Mouse (Mus musculus) intestine, embryonic 15.5 days (tissue): Measurements from ENCODE around the gene Col20a1. TPM values are rescaled to one million over a fixed set of nuclear protein-coding genes. Genes with fewer than 3 reads are reported as not detected.

ENCODE experiments used
- ATAC-seq: fragments of 200-750 bp; cut with Nextera tagmentation; 2 replicates; pipeline ENCODE4 v1.8.0; 2017; ENCODE audit warnings: moderate TSS enrichment, moderate library complexity
- H3K27ac ChIP-seq: fragments of 300-500 bp; sonication (generic); 2 replicates; pipeline ENCODE4 v1.5.1; 2015; ENCODE audit warnings: mild to moderate bottlenecking, inconsistent platforms
- H3K27me3 ChIP-seq: fragments of 300-500 bp; sonication (generic); replicated peaks from 2 replicates; pipeline ENCODE4 v1.6.1; 2015; ENCODE audit warnings: inconsistent platforms
- H3K36me3 ChIP-seq: fragments of 300-500 bp; sonication (generic); 2 replicates; pipeline ENCODE4 v1.6.1; 2015; ENCODE audit warnings: inconsistent platforms
- H3K4me1 ChIP-seq: fragments of 300-500 bp; sonication (generic); replicated peaks from 2 replicates; pipeline ENCODE4 v1.6.1; 2015; ENCODE audit warnings: inconsistent platforms
- H3K4me2 ChIP-seq: fragments of 300-500 bp; sonication (generic); replicated peaks from 2 replicates; pipeline ENCODE4 v1.6.1; 2015; ENCODE audit warnings: mild to moderate bottlenecking, inconsistent platforms
- H3K4me3 ChIP-seq: fragments of 300-500 bp; sonication (generic); replicated peaks from 2 replicates; pipeline ENCODE4 v1.5.1; 2015; ENCODE audit warnings: inconsistent platforms
- H3K9ac ChIP-seq: fragments of 300-500 bp; sonication (generic); 2 replicates; pipeline ENCODE4 v1.6.1; 2015; ENCODE audit warnings: inconsistent platforms
- H3K9me3 ChIP-seq: fragments of 300-500 bp; sonication (generic); 2 replicates; pipeline ENCODE4 v1.6.1; 2016; ENCODE audit warnings: inconsistent platforms
- WGBS: fragments of 180-500 bp; shearing (Covaris S2); methylation state at CpG from one replicate; pipeline ENCODE4 v1.1.7; 2015; 5-methylcytosine and 5-hydroxymethylcytosine counted together
- polyA plus RNA-seq: library from polyadenylated mRNA; unstranded; fragments of >200 nt; fragmentation: Nextera tagmentation; extraction: Ambion mirVana; gene quantifications from 2 replicates; pipeline ENCODE4 v1.2.1, GENCODE M21; 2015

Col20a1 gene
- polyA plus RNA-seq, 1 experiment from 2014 or later, result 0.39 TPM

- Histone ChIP-seq H3K4me1 (peaks cover 24% of the 10 kb centered on the region), H3K9me3 (no peaks in the 10 kb centered on the region), H3K9ac (peak overlapping the region; percentile 96), H3K36me3 (peaks cover 7% of the 10 kb centered on the region; the same call in 1 of the 2 replicates), H3K4me2 (peak overlapping the region; percentile 64), H3K27ac (peak overlapping the region; percentile 92), H3K4me3 (peak overlapping the region; percentile 86), H3K27me3 (no peaks in the 10 kb centered on the region)
- 14% methylated on average over 14 of the region's 14 CpGs for WGBS
- ATAC-seq, result no peak
Observed at GRCm38 (mm10) chr2:180966092-180966882, 20.0 kb upstream of the Col20a1 start.

- H3K27ac ChIP-seq, result peak within 1 kb of the TSS; percentile 92
- H3K4me1 ChIP-seq, result peaks cover 20% of the 10 kb centered on the region
- peak within 1 kb of the TSS; percentile 86 for H3K4me3 ChIP-seq
- no peaks in the 10 kb centered on the region for H3K27me3 ChIP-seq
- peak within 1 kb of the TSS; percentile 96 for H3K9ac ChIP-seq
- no peaks in the 10 kb centered on the region for H3K9me3 ChIP-seq
- WGBS, result under 1% methylated on average over 57 of the region's 57 CpGs
- peaks cover 16% of the 10 kb centered on the region for H3K36me3 ChIP-seq
- peak within 1 kb of the TSS; percentile 64 for H3K4me2 ChIP-seq
- peak; percentile 87 for ATAC-seq
Observed at GRCm38 (mm10) chr2:180967010-180967763, 19.1 kb upstream of the Col20a1 start, which contains the start of gene Arfgap1. TSS of gene Arfgap1 (plus strand) at chr2:180967225.

- Histone ChIP-seq H3K27ac (no peak overlapping the region), H3K4me1 (no peaks in the 10 kb centered on the region), H3K4me3 (no peak overlapping the region), H3K4me2 (no peak overlapping the region), H3K9ac (no peak overlapping the region), H3K9me3 (no peaks in the 10 kb centered on the region), H3K27me3 (no peaks in the 10 kb centered on the region), H3K36me3 (peaks cover 41% of the 10 kb centered on the region)
- WGBS, result 70% methylated on average over 6 of the region's 6 CpGs
- no peak for ATAC-seq
Observed at GRCm38 (mm10) chr2:180981133-180981532, 5.2 kb upstream of the Col20a1 start.

DNA sequence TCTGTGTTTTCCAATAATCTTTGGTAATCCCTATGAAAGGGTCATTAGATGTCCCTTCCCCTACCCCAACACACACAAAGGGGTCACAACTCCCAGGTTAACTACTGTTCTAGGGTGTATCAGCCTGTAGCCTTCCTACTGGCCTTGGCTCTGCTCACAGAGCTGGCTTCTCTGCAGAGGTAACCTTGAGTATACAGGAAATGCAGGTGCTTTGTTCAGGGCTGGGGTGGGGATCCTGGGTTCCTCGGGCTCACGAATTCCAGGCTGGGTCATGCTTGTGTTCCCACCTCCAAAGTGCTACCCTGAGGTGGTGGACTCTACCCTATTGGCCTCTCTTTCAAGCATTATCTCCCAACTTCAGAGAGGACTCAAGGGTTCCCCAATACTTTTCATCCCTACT, 700 bp upstream of the Col20a1 start:
- Histone ChIP-seq H3K4me2 (no peak overlapping the region), H3K9me3 (no peaks in the 10 kb centered on the region), H3K4me1 (no peaks in the 10 kb centered on the region), H3K27ac (no peak overlapping the region), H3K27me3 (no peaks in the 10 kb centered on the region), H3K4me3 (no peak overlapping the region), H3K9ac (no peak overlapping the region), H3K36me3 (peaks cover 14% of the 10 kb centered on the region)
- ATAC-seq, result no peak
- 70% methylated on average over 2 of the region's 2 CpGs for WGBS

DNA sequence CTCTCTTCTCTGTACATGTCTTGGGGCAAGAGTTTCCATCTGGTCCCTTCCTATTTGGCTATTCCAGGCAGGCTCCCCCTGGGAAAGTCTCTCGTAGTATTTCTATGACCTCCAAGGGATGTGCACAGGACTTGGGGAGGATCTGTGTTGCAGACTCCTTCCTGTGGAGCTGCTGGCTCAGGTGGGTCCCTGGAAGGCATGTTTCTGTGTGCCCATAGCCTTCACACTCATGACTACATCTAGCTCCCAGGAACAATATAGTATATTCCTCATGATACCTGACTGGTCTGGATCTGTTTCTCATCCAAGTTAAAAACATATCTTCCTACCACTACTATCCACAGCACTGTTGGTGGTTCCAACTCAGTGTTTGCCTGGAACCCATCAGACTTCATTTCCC, 666 bp downstream of the Col20a1 start:
- Histone ChIP-seq H3K4me1 (no peaks in the 10 kb centered on the region), H3K36me3 (peaks cover 3% of the 10 kb centered on the region), H3K27ac (no peak overlapping the region), H3K9me3 (no peaks in the 10 kb centered on the region), H3K9ac (no peak overlapping the region), H3K27me3 (no peaks in the 10 kb centered on the region), H3K4me2 (no peak overlapping the region), H3K4me3 (no peak overlapping the region)
- ATAC-seq, result no peak
- WGBS, result 85% methylated on average over 1 of the region's 1 CpGs

DNA sequence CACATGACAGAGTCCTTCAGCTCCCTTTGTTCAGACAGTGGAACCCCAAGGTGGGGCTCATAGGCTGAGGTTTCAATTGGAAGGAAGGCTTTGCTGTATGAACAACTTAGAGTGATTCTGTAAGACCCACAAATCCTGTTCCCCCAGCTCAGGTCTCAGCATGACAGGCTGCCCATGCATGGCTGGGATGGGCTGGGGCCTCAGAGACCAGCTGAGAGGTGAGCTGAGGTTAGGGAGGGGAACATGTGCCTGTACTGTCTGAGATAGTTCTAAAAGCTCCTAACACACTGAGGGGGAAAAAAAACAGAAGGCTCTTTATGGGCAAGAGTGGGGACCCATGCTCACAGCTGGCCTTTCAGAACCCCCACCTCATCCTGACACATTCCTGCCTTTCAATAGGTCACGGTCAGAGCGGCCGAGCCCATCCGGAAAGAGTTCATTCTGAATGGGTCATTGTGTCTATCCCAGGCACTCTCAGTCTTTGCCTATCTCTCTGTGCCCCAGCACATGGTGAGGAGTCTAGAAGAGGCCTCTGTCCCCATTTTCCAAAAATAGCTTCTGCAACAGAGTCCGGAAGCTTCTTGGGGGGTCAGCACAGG, 1.2 kb downstream of the Col20a1 start:
- ATAC-seq, result no peak
- 78% methylated on average over 5 of the region's 5 CpGs for WGBS
- no peak overlapping the region for H3K27ac ChIP-seq

DNA sequence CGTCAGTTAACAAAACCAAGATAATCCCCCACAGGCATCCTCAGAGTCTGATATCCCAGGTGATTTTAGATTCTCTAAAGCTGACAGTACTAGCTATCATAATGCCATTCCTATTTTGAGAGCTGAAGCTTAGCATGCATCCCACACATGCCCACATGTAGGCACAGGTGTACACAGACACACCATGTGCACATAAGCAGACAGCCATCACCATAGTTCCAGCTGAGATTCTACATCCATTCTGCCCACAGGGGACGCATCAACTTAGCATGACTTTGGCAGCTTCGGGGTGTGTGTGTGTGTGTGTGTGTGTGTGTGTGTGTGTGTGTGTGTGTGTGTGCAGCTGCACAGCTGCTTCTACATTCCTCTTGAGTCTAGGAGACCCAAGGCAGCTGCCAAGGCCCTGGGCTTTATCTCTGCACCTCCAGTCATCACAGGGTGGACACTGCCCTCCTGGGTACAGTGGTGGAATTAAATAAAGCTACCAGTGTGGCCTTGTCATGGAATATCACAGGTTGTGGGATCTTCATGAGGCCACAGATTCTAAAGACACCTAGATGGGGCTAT, 2.1 kb downstream of the Col20a1 start:
- no peaks in the 10 kb centered on the region for H3K36me3 ChIP-seq
- 67% methylated on average over 3 of the region's 3 CpGs for WGBS
- no peak for ATAC-seq

More for the DNA sequence above, 1.2 kb downstream of the Col20a1 start:
- H3K9me3 ChIP-seq, result no peaks in the 10 kb centered on the region
- no peaks in the 10 kb centered on the region for H3K4me1 ChIP-seq
- H3K9ac ChIP-seq, result no peak overlapping the region
- H3K36me3 ChIP-seq, result no peaks in the 10 kb centered on the region
- no peak overlapping the region for H3K4me3 ChIP-seq
- H3K4me2 ChIP-seq, result no peak overlapping the region
- no peaks in the 10 kb centered on the region for H3K27me3 ChIP-seq

DNA sequence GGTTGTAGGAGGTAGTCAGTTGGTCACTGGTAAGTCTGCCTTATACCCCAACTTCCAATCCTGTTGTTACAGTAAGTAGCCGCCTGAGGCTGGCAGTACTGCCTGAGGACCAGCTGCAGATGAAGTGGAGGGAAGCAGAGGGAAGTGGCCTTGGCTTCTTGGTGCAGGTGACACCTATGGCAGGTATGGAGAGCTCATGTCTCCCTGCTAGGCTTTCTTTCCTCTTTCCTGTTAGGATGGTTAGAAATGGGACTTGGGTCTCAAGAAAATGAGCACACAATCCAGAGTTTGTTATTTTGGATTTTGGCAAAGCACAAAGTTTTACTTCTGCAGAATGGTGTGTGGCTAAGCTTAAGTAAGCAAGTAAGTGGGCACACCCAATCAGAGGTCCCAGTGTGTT, 2.6 kb downstream of the Col20a1 start:
- Histone ChIP-seq H3K27ac (no peak overlapping the region), H3K36me3 (no peaks in the 10 kb centered on the region), H3K27me3 (no peaks in the 10 kb centered on the region), H3K4me1 (no peaks in the 10 kb centered on the region), H3K4me3 (no peak overlapping the region), H3K4me2 (no peak overlapping the region), H3K9me3 (no peaks in the 10 kb centered on the region), H3K9ac (no peak overlapping the region)
- 76% methylated on average over 1 of the region's 1 CpGs for WGBS
- no peak for ATAC-seq

More for the DNA sequence above, 2.1 kb downstream of the Col20a1 start:
- Histone ChIP-seq H3K27me3 (no peaks in the 10 kb centered on the region), H3K9ac (no peak overlapping the region), H3K27ac (no peak overlapping the region), H3K4me2 (no peak overlapping the region), H3K9me3 (no peaks in the 10 kb centered on the region), H3K4me1 (no peaks in the 10 kb centered on the region), H3K4me3 (no peak overlapping the region)

DNA sequence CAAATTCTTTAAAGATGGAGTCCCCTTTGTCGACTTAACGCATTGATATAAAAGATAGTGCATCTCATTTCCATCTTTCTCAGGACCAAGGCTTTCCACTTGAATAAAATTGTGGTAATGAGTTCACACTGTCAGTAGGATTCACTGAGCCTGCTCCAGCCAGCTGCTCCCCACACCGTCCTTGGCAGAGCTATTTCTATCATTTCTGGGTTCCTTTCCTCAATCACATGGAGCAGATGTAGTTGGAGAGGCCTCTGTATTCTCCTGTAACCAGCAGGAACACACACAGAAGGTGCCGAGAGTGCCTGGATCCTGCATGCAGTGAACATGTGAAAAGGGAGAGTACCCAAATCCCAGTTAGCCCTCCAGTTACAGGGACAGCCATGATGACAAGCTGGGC, 4.0 kb downstream of the Col20a1 start:
- no peak for ATAC-seq
- Histone ChIP-seq H3K9me3 (no peaks in the 10 kb centered on the region), H3K27ac (no peak overlapping the region), H3K4me1 (no peaks in the 10 kb centered on the region), H3K36me3 (no peaks in the 10 kb centered on the region), H3K4me3 (no peak overlapping the region), H3K27me3 (no peaks in the 10 kb centered on the region), H3K4me2 (no peak overlapping the region), H3K9ac (no peak overlapping the region)
- WGBS, result 72% methylated on average over 4 of the region's 4 CpGs

DNA sequence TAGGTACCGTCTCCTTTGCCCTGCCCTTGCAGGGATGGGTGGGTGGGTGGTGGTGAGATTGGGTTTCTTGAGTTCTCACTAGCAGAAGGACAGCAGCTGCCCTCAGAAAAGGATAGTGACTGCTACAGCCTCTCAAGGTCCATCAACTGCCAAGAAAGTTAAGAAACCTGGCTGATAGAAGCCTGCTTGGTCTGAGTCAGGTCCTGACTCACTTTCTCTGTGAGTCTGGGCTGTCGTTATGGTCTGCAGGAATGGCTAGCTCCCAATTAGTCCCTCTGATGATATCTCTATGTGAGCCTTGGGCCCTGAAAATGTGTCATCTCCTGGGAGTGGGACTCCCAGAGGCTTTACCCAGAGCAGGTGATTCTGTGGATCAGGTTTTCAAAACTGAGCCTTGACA, 8.0 kb downstream of the Col20a1 start:
- Histone ChIP-seq H3K4me2 (no peak overlapping the region), H3K9ac (no peak overlapping the region), H3K27me3 (no peaks in the 10 kb centered on the region), H3K4me3 (no peak overlapping the region), H3K4me1 (no peaks in the 10 kb centered on the region), H3K36me3 (no peaks in the 10 kb centered on the region), H3K27ac (no peak overlapping the region), H3K9me3 (no peaks in the 10 kb centered on the region)
- no peak for ATAC-seq
- WGBS, result 69% methylated on average over 2 of the region's 2 CpGs

- H3K27ac ChIP-seq, result no peak overlapping the region
- no peaks in the 10 kb centered on the region for H3K36me3 ChIP-seq
- H3K4me2 ChIP-seq, result no peak overlapping the region
- H3K27me3 ChIP-seq, result no peaks in the 10 kb centered on the region
- no peaks in the 10 kb centered on the region for H3K4me1 ChIP-seq
- H3K9me3 ChIP-seq, result no peaks in the 10 kb centered on the region
- WGBS, result 72% methylated on average over 4 of the region's 4 CpGs
- H3K9ac ChIP-seq, result no peak overlapping the region
- no peak for ATAC-seq
- H3K4me3 ChIP-seq, result no peak overlapping the region
Observed at GRCm38 (mm10) chr2:180995457-180995856, 9.1 kb downstream of the Col20a1 start.

DNA sequence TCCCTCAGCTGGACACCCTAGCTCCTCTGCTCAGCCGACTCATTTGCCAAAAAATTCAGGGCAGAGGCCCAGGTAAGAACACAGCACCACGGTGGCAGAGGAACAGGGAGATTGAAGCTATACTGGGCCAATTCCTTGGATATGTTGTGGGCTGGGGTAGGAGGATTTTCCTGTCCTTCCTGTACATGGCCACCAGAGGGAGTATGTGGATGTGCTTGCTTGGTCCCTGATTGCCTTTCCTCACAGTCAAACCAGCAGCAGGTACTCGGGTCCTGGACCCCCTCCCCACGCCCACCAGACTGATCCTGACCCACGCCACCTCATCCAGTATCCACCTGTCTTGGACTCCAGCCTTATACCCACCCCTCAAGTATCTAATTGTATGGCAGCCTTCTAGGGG, 10.1 kb downstream of the Col20a1 start:
- H3K4me3 ChIP-seq, result no peak overlapping the region
- no peak overlapping the region for H3K9ac ChIP-seq
- 13% methylated on average over 5 of the region's 5 CpGs for WGBS
- H3K27ac ChIP-seq, result no peak overlapping the region
- no peaks in the 10 kb centered on the region for H3K9me3 ChIP-seq
- no peaks in the 10 kb centered on the region for H3K36me3 ChIP-seq
- H3K27me3 ChIP-seq, result no peaks in the 10 kb centered on the region
- peak; percentile 48 for ATAC-seq
- no peak overlapping the region for H3K4me2 ChIP-seq
- H3K4me1 ChIP-seq, result no peaks in the 10 kb centered on the region
